Comparison of ENCODE assay signal across 26 mouse cellular contexts in genomic region chr19:55732994-55733393, GRCm38 (mm10). TPM values are rescaled to one million over a fixed set of nuclear protein-coding genes. Genes with fewer than 3 reads are reported as not detected.
DNase-seq lines count a peak whose midpoint lies in the region; ATAC-seq and TF ChIP-seq lines count a peak whose summit lies in the region.
"Had no signal": no experiment of that assay in that cellular context is flagged by ENCODE, and none has a peak within 500 bp of the region (broad histone marks: within the 10 kb centered on the region; RNA-seq: fewer than 3 reads in every experiment).

No protein-coding gene starts in this region.

- no peak for TF ChIP-seq CTCF in kidney, postnatal 0 days (IDR thresholded peaks at IDR 0.05; ENCODE audit: low read depth)
- TF ChIP-seq CTCF in intestine, postnatal 0 days (IDR thresholded peaks at IDR 0.05; ENCODE audit: low read depth) = peak; percentile 31

- H3K36me3 ChIP-seq in kidney, postnatal 0 days (ENCODE audit: insufficient read depth, low read length) = no peaks in the 10 kb centered on the region
- H3K36me3 ChIP-seq in kidney, embryonic 14.5 days (ENCODE audit: control insufficient read depth, insufficient read depth, low read length) = no peaks in the 10 kb centered on the region
- H3K36me3 ChIP-seq in intestine, postnatal 0 days (ENCODE audit: control insufficient read depth, insufficient read depth) = no peaks in the 10 kb centered on the region
- no peaks in the 10 kb centered on the region for H3K36me3 ChIP-seq in stomach, embryonic 16.5 days (ENCODE audit: control insufficient read depth, insufficient read depth, low read length)
- H3K36me3 ChIP-seq: hindbrain, embryonic 12.5 days; limb, embryonic 13.5 days; liver, embryonic 13.5 days; midbrain, embryonic 10.5 days; midbrain, embryonic 15.5 days had no signal

- DNase-seq in adrenal gland, adult 2 months = peak; percentile 23
- DNase-seq in adrenal gland, postnatal 36 days = no peak
- DNase-seq in kidney, postnatal 0 days (ENCODE audit: low spot score) = no peak
- DNase-seq in gastrocnemius, postnatal 10 days = no peak
- no peak for DNase-seq in cerebellum, adult 9-10 months
- DNase-seq: cerebellum, adult 9-11 months; gastrocnemius, postnatal 14 days; heart, postnatal 36 days; kidney, adult 18-20 months; kidney, postnatal 14 days; layer of hippocampus, adult 9-11 months; lung, adult 2 months; lung, postnatal 14 days; right cerebral cortex, adult 18-20 months; thymus, postnatal 14 days had no signal

- no peaks in the 10 kb centered on the region for H3K9me3 ChIP-seq in kidney, postnatal 0 days (replicated peaks; ENCODE audit: low read length)
- no peaks in the 10 kb centered on the region for H3K9me3 ChIP-seq in kidney, embryonic 14.5 days (ENCODE audit: control insufficient read depth, low read length)
- no peaks in the 10 kb centered on the region for H3K9me3 ChIP-seq in intestine, postnatal 0 days (ENCODE audit: control insufficient read depth)
- H3K9me3 ChIP-seq in stomach, embryonic 16.5 days (replicated peaks; ENCODE audit: control insufficient read depth, low read length) = no peaks in the 10 kb centered on the region
- H3K9me3 ChIP-seq: forebrain, embryonic 13.5 days; hindbrain, embryonic 12.5 days; limb, embryonic 13.5 days; liver, embryonic 13.5 days; midbrain, embryonic 10.5 days; midbrain, embryonic 15.5 days had no signal

- no peak overlapping the region for H3K4me3 ChIP-seq in kidney, postnatal 0 days (replicated peaks; ENCODE audit: low read depth, low read length)
- no peak overlapping the region for H3K4me3 ChIP-seq in kidney, embryonic 14.5 days (ENCODE audit: low read length)
- no peak overlapping the region for H3K4me3 ChIP-seq in intestine, postnatal 0 days (ENCODE audit: low read depth, low read length)
- H3K4me3 ChIP-seq in stomach, embryonic 16.5 days (replicated peaks; ENCODE audit: low read length) = no peak overlapping the region
- H3K4me3 ChIP-seq: erythroblast, embryonic 14.5 days; forebrain, embryonic 13.5 days; hindbrain, embryonic 12.5 days; limb, embryonic 13.5 days; liver, embryonic 13.5 days; midbrain, embryonic 10.5 days; midbrain, embryonic 15.5 days had no signal

- H3K9ac ChIP-seq in kidney, postnatal 0 days (ENCODE audit: low read depth, low read length) = no peak overlapping the region
- no peak overlapping the region for H3K9ac ChIP-seq in kidney, embryonic 14.5 days (ENCODE audit: low read depth, low read length)
- H3K9ac ChIP-seq in intestine, postnatal 0 days (ENCODE audit: low read depth, low read length) = no peak overlapping the region
- no peak overlapping the region for H3K9ac ChIP-seq in stomach, embryonic 16.5 days (ENCODE audit: low read length)
- H3K9ac ChIP-seq: forebrain, embryonic 13.5 days; hindbrain, embryonic 12.5 days; limb, embryonic 13.5 days; liver, embryonic 13.5 days; midbrain, embryonic 15.5 days had no signal

- no peaks in the 10 kb centered on the region for H3K27me3 ChIP-seq in kidney, postnatal 0 days (ENCODE audit: insufficient read depth, low read length)
- H3K27me3 ChIP-seq in kidney, embryonic 14.5 days (ENCODE audit: control insufficient read depth, insufficient read depth, low read length) = no peaks in the 10 kb centered on the region
- no peaks in the 10 kb centered on the region for H3K27me3 ChIP-seq in intestine, postnatal 0 days (replicated peaks; ENCODE audit: control insufficient read depth, insufficient read depth, low read length)
- no peaks in the 10 kb centered on the region for H3K27me3 ChIP-seq in stomach, embryonic 16.5 days (ENCODE audit: control insufficient read depth, insufficient read depth, low read length)
- H3K27me3 ChIP-seq: forebrain, embryonic 13.5 days; limb, embryonic 13.5 days; midbrain, embryonic 15.5 days had no signal

- no peak overlapping the region for H3K4me2 ChIP-seq in kidney, postnatal 0 days (ENCODE audit: low read length)
- H3K4me2 ChIP-seq in kidney, embryonic 14.5 days (replicated peaks; ENCODE audit: low read depth, low read length) = no peak overlapping the region
- no peak overlapping the region for H3K4me2 ChIP-seq in intestine, postnatal 0 days (replicated peaks; ENCODE audit: low read depth)
- no peak overlapping the region for H3K4me2 ChIP-seq in stomach, embryonic 16.5 days (ENCODE audit: low read depth, low read length)
- H3K4me2 ChIP-seq: forebrain, embryonic 13.5 days; hindbrain, embryonic 12.5 days; limb, embryonic 13.5 days; midbrain, embryonic 15.5 days had no signal

- H3K4me1 ChIP-seq in kidney, postnatal 0 days (replicated peaks; ENCODE audit: insufficient read depth, low read length) = peaks cover 4% of the 10 kb centered on the region; the same call in 1 of the 2 replicates
- peaks cover 9% of the 10 kb centered on the region; the same call in 1 of the 2 replicates for H3K4me1 ChIP-seq in kidney, embryonic 14.5 days (ENCODE audit: control insufficient read depth, insufficient read depth, low read length)
- H3K4me1 ChIP-seq in intestine, postnatal 0 days (replicated peaks; ENCODE audit: control insufficient read depth, insufficient read depth, low read length) = 0 out of 2 replicates have a peak, but pooled peaks cover 8% of the 10 kb centered on the region
- H3K4me1 ChIP-seq in stomach, embryonic 16.5 days (ENCODE audit: control insufficient read depth, insufficient read depth, low read length) = peaks cover 10% of the 10 kb centered on the region; the same call in 1 of the 2 replicates
- H3K4me1 ChIP-seq: forebrain, embryonic 13.5 days; midbrain, embryonic 15.5 days had no signal

- 6% methylated on average over 3 of the region's 3 CpGs for WGBS in kidney, postnatal 0 days
- 8% methylated on average over 3 of the region's 3 CpGs for WGBS in kidney, embryonic 14.5 days
- 16% methylated on average over 3 of the region's 3 CpGs for WGBS in intestine, postnatal 0 days
- WGBS in stomach, embryonic 16.5 days = 25% methylated on average over 3 of the region's 3 CpGs

- ATAC-seq in kidney, postnatal 0 days (replicated peaks; ENCODE audit: low FRiP score, low read depth) = no peak
- no peak for ATAC-seq in kidney, embryonic 14.5 days (ENCODE audit: low FRiP score, low TSS enrichment)
- ATAC-seq in intestine, postnatal 0 days = peak; percentile 82
- ATAC-seq in stomach, embryonic 16.5 days (ENCODE audit: insufficient read depth, low FRiP score) = peak; percentile 65; the same call in 1 of the 2 replicates
- ATAC-seq: forebrain, embryonic 13.5 days; hindbrain, postnatal 0 days; midbrain, embryonic 15.5 days had no signal

- H3K27ac ChIP-seq in kidney, postnatal 0 days = peak overlapping the region; percentile 37; the same call in 1 of the 2 replicates
- H3K27ac ChIP-seq in kidney, embryonic 14.5 days (ENCODE audit: low read depth, low read length) = no peak overlapping the region
- H3K27ac ChIP-seq in intestine, postnatal 0 days (ENCODE audit: low read depth, low read length) = peak overlapping the region; percentile 83
- H3K27ac ChIP-seq in stomach, embryonic 16.5 days (ENCODE audit: low read length) = peak overlapping the region; percentile 66
- H3K27ac ChIP-seq: forebrain, embryonic 13.5 days; hindbrain, embryonic 12.5 days; hindbrain, postnatal 0 days; limb, embryonic 13.5 days; liver, embryonic 13.5 days; midbrain, embryonic 10.5 days; midbrain, embryonic 15.5 days had no signal

RNA-seq across cellular contexts. Expression of gene Tcf7l2, which starts 8.6 kb away (rescaled TPM):
- 10 to 100 TPM; 22.6 to 24.2 TPM for total RNA-seq in adrenal gland, adult 2 months (2021)
- 18.2 and 19.0 TPM in 2 replicates for polyA plus RNA-seq in adrenal gland, adult 2 months (2012; rRNA removed)
- 10 to 100 TPM; 22.7 to 28.3 TPM for total RNA-seq in adrenal gland, postnatal 36 days (2021)
- polyA plus RNA-seq in kidney, postnatal 0 days (2015; fragmentation: Nextera tagmentation; extraction: Ambion mirVana) = 53.4 and 55.1 TPM in 2 replicates
- 65.8 and 80.8 TPM in 2 replicates for polyA plus RNA-seq in kidney, embryonic 14.5 days (2014; fragmentation: Nextera tagmentation; extraction: Ambion mirVana)
- 32.4 and 37.4 TPM in 2 replicates for polyA plus RNA-seq in intestine, postnatal 0 days (2015; fragmentation: Nextera tagmentation; extraction: Ambion mirVana)
- polyA plus RNA-seq in stomach, embryonic 16.5 days (2015; fragmentation: Nextera tagmentation; extraction: Ambion mirVana) = 76.8 and 81.3 TPM in 2 replicates
- 10 to 100 TPM; 18.2 to 27.3 TPM for total RNA-seq in gastrocnemius, postnatal 10 days (2021)

Comparison
In these comparisons a context has a peak if more than half of its experiments do, and no peak if none do; other contexts are left out.
1. ATAC-seq: peak in intestine, postnatal 0 days (single experiment) and stomach, embryonic 16.5 days (single experiment); none in kidney, postnatal 0 days (single experiment) and kidney, embryonic 14.5 days (single experiment).